Mouse (Mus musculus) CH12.LX (cell line): ENCODE measurements at regions not wholly inside any gene's neighbourhood (a gene's known extent, or its start where the extent isn't known, plus 50 kb on each side); places are given as distances from the start of the nearest gene placed in this dataset.

Source experiments
- CTCF ChIP-seq, 2 experiments: IDR thresholded peaks in 1 of 2; conservative IDR thresholded peaks in 1 of 2; 2 replicates each; pipeline ENCODE4 v1.5.1; 2011 to 2012; ENCODE audit warnings: low read depth in 2 of 2, low read length in 2 of 2, improper control_type of control experiment in 1 of 2, inconsistent platforms in 1 of 2, mild to moderate bottlenecking in 1 of 2, moderate library complexity in 1 of 2
- MAFK ChIP-seq: IDR thresholded peaks from 2 replicates; pipeline ENCODE4 v1.6.1; 2011; ENCODE audit warnings: low read length, improper control_type of control experiment; ENCODE audit not compliant: insufficient replicate concordance
- NRF1 ChIP-seq: IDR thresholded peaks from 2 replicates; pipeline ENCODE4 v1.6.1; 2014; ENCODE audit warnings: low read depth, mild to moderate bottlenecking, inconsistent platforms, low read length, improper control_type of control experiment, moderate library complexity

- TF ChIP-seq CTCF (conservative IDR thresholded peaks at IDR 0.05 in 1 of 2, IDR thresholded peaks at IDR 0.05 in 1 of 2; ENCODE audit: low read depth in 2 of 2, low read length in 2 of 2), result no peak
- no peak for TF ChIP-seq MAFK
- TF ChIP-seq NRF1, result no peak
Measured at GRCm38 (mm10) chr17:84014287-84015039, 166.7 kb upstream of the Haao start.
